Mouse (Mus musculus): ENCODE results near the gene Mlxip. TPM values are rescaled to one million over a fixed set of nuclear protein-coding genes. Genes with fewer than 3 reads are reported as not detected.

Gene Mlxip
- polyA plus RNA-seq, 1 experiment from 2014 or later = 17.4 TPM

- no peak overlapping the region for H3K4me3 ChIP-seq (ENCODE audit: low read length)
- H3K27ac ChIP-seq (ENCODE audit: low read length) = no peak overlapping the region
- no peaks in the 10 kb centered on the region for H3K27me3 ChIP-seq (ENCODE audit: insufficient read depth, low read length)
- WGBS = 56% methylated on average over 4 of the region's 4 CpGs
- no peak overlapping the region for H3K4me2 ChIP-seq (replicated peaks; ENCODE audit: low read depth, low read length)
- no peaks in the 10 kb centered on the region for H3K9me3 ChIP-seq (ENCODE audit: low read length)
- H3K9ac ChIP-seq (replicated peaks; ENCODE audit: low read length) = no peak overlapping the region
- H3K36me3 ChIP-seq (ENCODE audit: insufficient read depth, low read length) = peaks cover 26% of the 10 kb centered on the region
- ATAC-seq (ENCODE audit: low FRiP score, low TSS enrichment) = no peak
- H3K4me1 ChIP-seq (ENCODE audit: insufficient read depth, low read length) = peaks cover 10% of the 10 kb centered on the region
Measured at GRCm38 (mm10) chr5:123440664-123441063, 46.1 kb downstream of the Mlxip start.

GRCm38 (mm10) chr5:123442283-123442682 is 47.7 kb downstream of the Mlxip start:
- Histone ChIP-seq H3K9ac (replicated peaks; ENCODE audit: low read length) (no peak overlapping the region), H3K36me3 (ENCODE audit: insufficient read depth, low read length) (peaks cover 36% of the 10 kb centered on the region), H3K27ac (ENCODE audit: low read length) (no peak overlapping the region), H3K9me3 (ENCODE audit: low read length) (no peaks in the 10 kb centered on the region), H3K27me3 (ENCODE audit: insufficient read depth, low read length) (no peaks in the 10 kb centered on the region), H3K4me2 (replicated peaks; ENCODE audit: low read depth, low read length) (no peak overlapping the region), H3K4me3 (ENCODE audit: low read length) (no peak overlapping the region), H3K4me1 (ENCODE audit: insufficient read depth, low read length) (no peaks in the 10 kb centered on the region)
- 96% methylated on average over 3 of the region's 3 CpGs for whole genome bisulfite sequencing
- ATAC-seq (ENCODE audit: low FRiP score, low TSS enrichment) = no peak

GRCm38 (mm10) chr5:123444069-123444468 is 49.5 kb downstream of the Mlxip start:
- H3K4me3 ChIP-seq (ENCODE audit: low read length) = no peak overlapping the region
- no peak overlapping the region for H3K27ac ChIP-seq (ENCODE audit: low read length)
- no peaks in the 10 kb centered on the region for H3K4me1 ChIP-seq (ENCODE audit: insufficient read depth, low read length)
- H3K9ac ChIP-seq (replicated peaks; ENCODE audit: low read length) = no peak overlapping the region
- H3K36me3 ChIP-seq (ENCODE audit: insufficient read depth, low read length) = peaks cover 46% of the 10 kb centered on the region
- no peak overlapping the region for H3K4me2 ChIP-seq (replicated peaks; ENCODE audit: low read depth, low read length)
- ATAC-seq (ENCODE audit: low FRiP score, low TSS enrichment) = no peak
- H3K9me3 ChIP-seq (ENCODE audit: low read length) = no peaks in the 10 kb centered on the region
- 48% methylated on average over 4 of the region's 4 CpGs for WGBS
- no peaks in the 10 kb centered on the region for H3K27me3 ChIP-seq (ENCODE audit: insufficient read depth, low read length)

GRCm38 (mm10) chr5:123444849-123445334 is 50.3 kb downstream of the Mlxip start:
- Histone ChIP-seq H3K4me1 (ENCODE audit: insufficient read depth, low read length) (no peaks in the 10 kb centered on the region), H3K4me2 (replicated peaks; ENCODE audit: low read depth, low read length) (no peak overlapping the region), H3K9me3 (ENCODE audit: low read length) (no peaks in the 10 kb centered on the region), H3K27ac (ENCODE audit: low read length) (no peak overlapping the region), H3K4me3 (ENCODE audit: low read length) (no peak overlapping the region), H3K9ac (replicated peaks; ENCODE audit: low read length) (no peak overlapping the region), H3K36me3 (ENCODE audit: insufficient read depth, low read length) (peaks cover 51% of the 10 kb centered on the region), H3K27me3 (ENCODE audit: insufficient read depth, low read length) (no peaks in the 10 kb centered on the region)
- WGBS = 88% methylated on average over 5 of the region's 5 CpGs
- ATAC-seq (ENCODE audit: low FRiP score, low TSS enrichment) = no peak

- Histone ChIP-seq H3K9ac (replicated peaks; ENCODE audit: low read length) (no peak overlapping the region), H3K27me3 (ENCODE audit: insufficient read depth, low read length) (no peaks in the 10 kb centered on the region), H3K4me3 (ENCODE audit: low read length) (no peak overlapping the region), H3K36me3 (ENCODE audit: insufficient read depth, low read length) (peaks cover 73% of the 10 kb centered on the region), H3K9me3 (ENCODE audit: low read length) (no peaks in the 10 kb centered on the region), H3K27ac (ENCODE audit: low read length) (no peak overlapping the region), H3K4me1 (ENCODE audit: insufficient read depth, low read length) (no peaks in the 10 kb centered on the region), H3K4me2 (replicated peaks; ENCODE audit: low read depth, low read length) (no peak overlapping the region)
- no peak for ATAC-seq (ENCODE audit: low FRiP score, low TSS enrichment)
- WGBS = 90% methylated on average over 7 of the region's 7 CpGs
Measured at GRCm38 (mm10) chr5:123451886-123452285, 57.3 kb downstream of the Mlxip start.

- Histone ChIP-seq H3K36me3 (ENCODE audit: insufficient read depth, low read length) (peaks cover under 1% of the 10 kb centered on the region; the same call in 1 of the 2 replicates), H3K9me3 (ENCODE audit: low read length) (no peaks in the 10 kb centered on the region), H3K4me3 (ENCODE audit: low read length) (no peak overlapping the region), H3K27ac (ENCODE audit: low read length) (no peak overlapping the region), H3K4me2 (replicated peaks; ENCODE audit: low read depth, low read length) (no peak overlapping the region), H3K9ac (replicated peaks; ENCODE audit: low read length) (no peak overlapping the region), H3K4me1 (ENCODE audit: insufficient read depth, low read length) (no peaks in the 10 kb centered on the region), H3K27me3 (ENCODE audit: insufficient read depth, low read length) (no peaks in the 10 kb centered on the region)
- WGBS = 64% methylated on average over 5 of the region's 5 CpGs
- no peak for ATAC-seq (ENCODE audit: low FRiP score, low TSS enrichment)
Measured at GRCm38 (mm10) chr5:123461420-123461819, 66.8 kb downstream of the Mlxip start.

GRCm38 (mm10) chr5:123464638-123465037 is 70.0 kb downstream of the Mlxip start:
- Histone ChIP-seq H3K36me3 (ENCODE audit: insufficient read depth, low read length) (no peaks in the 10 kb centered on the region), H3K4me2 (replicated peaks; ENCODE audit: low read depth, low read length) (no peak overlapping the region), H3K4me3 (ENCODE audit: low read length) (no peak overlapping the region), H3K9me3 (ENCODE audit: low read length) (no peaks in the 10 kb centered on the region), H3K27me3 (ENCODE audit: insufficient read depth, low read length) (no peaks in the 10 kb centered on the region), H3K9ac (replicated peaks; ENCODE audit: low read length) (no peak overlapping the region), H3K27ac (ENCODE audit: low read length) (no peak overlapping the region), H3K4me1 (ENCODE audit: insufficient read depth, low read length) (no peaks in the 10 kb centered on the region)
- no peak for ATAC-seq (ENCODE audit: low FRiP score, low TSS enrichment)
- 97% methylated on average over 1 of the region's 1 CpGs for WGBS

- Histone ChIP-seq H3K36me3 (ENCODE audit: insufficient read depth, low read length) (no peaks in the 10 kb centered on the region), H3K27ac (ENCODE audit: low read length) (no peak overlapping the region), H3K4me3 (ENCODE audit: low read length) (peak overlapping the region; percentile 22; the same call in 1 of the 2 replicates), H3K27me3 (ENCODE audit: insufficient read depth, low read length) (no peaks in the 10 kb centered on the region), H3K9me3 (ENCODE audit: low read length) (no peaks in the 10 kb centered on the region), H3K4me1 (ENCODE audit: insufficient read depth, low read length) (no peaks in the 10 kb centered on the region), H3K4me2 (replicated peaks; ENCODE audit: low read depth, low read length) (peak overlapping the region; percentile 41), H3K9ac (replicated peaks; ENCODE audit: low read length) (no peak overlapping the region)
- no peak for ATAC-seq (ENCODE audit: low FRiP score, low TSS enrichment)
- 8% methylated on average over 10 of the region's 10 CpGs for WGBS
Measured at GRCm38 (mm10) chr5:123470784-123471400, 76.3 kb downstream of the Mlxip start.

GRCm38 (mm10) chr5:123473817-123474216 is 79.2 kb downstream of the Mlxip start:
- H3K9me3 ChIP-seq (ENCODE audit: low read length) = no peaks in the 10 kb centered on the region
- H3K9ac ChIP-seq (replicated peaks; ENCODE audit: low read length) = no peak overlapping the region
- H3K4me3 ChIP-seq (ENCODE audit: low read length) = no peak overlapping the region
- H3K36me3 ChIP-seq (ENCODE audit: insufficient read depth, low read length) = no peaks in the 10 kb centered on the region
- H3K4me1 ChIP-seq (ENCODE audit: insufficient read depth, low read length) = no peaks in the 10 kb centered on the region
- H3K27me3 ChIP-seq (ENCODE audit: insufficient read depth, low read length) = no peaks in the 10 kb centered on the region
- no peak overlapping the region for H3K27ac ChIP-seq (ENCODE audit: low read length)
- 84% methylated on average over 5 of the region's 5 CpGs for WGBS
- H3K4me2 ChIP-seq (replicated peaks; ENCODE audit: low read depth, low read length) = no peak overlapping the region
- no peak for ATAC-seq (ENCODE audit: low FRiP score, low TSS enrichment)

GRCm38 (mm10) chr5:123487659-123488395 is 93.2 kb downstream of the Mlxip start:
- Histone ChIP-seq H3K4me2 (replicated peaks; ENCODE audit: low read depth, low read length) (no peak overlapping the region), H3K9me3 (ENCODE audit: low read length) (no peaks in the 10 kb centered on the region), H3K4me3 (ENCODE audit: low read length) (no peak overlapping the region), H3K27me3 (ENCODE audit: insufficient read depth, low read length) (no peaks in the 10 kb centered on the region; the same call in 1 of the 2 replicates), H3K36me3 (ENCODE audit: insufficient read depth, low read length) (no peaks in the 10 kb centered on the region), H3K4me1 (ENCODE audit: insufficient read depth, low read length) (peaks cover 11% of the 10 kb centered on the region), H3K9ac (replicated peaks; ENCODE audit: low read length) (no peak overlapping the region), H3K27ac (ENCODE audit: low read length) (no peak overlapping the region)
- WGBS = 79% methylated on average over 11 of the region's 11 CpGs
- no peak for ATAC-seq (ENCODE audit: low FRiP score, low TSS enrichment)

Measured in kidney, embryonic 16.5 days (tissue).